Mouse (Mus musculus) erythroid progenitor cell, adult 5-6 weeks (primary cell): Measurements from ENCODE around the gene Gng2. TPM values are rescaled to one million over a fixed set of nuclear protein-coding genes. Genes with fewer than 3 reads are reported as not detected.

Experiments used
- ATAC-seq: replicated peaks from 2 replicates; pipeline ENCODE4 v1.8.0; 2016; ENCODE audit warnings: moderate number of reproducible peaks, mild to moderate bottlenecking, moderate TSS enrichment, inconsistent platforms; ENCODE audit not compliant: poor library complexity, low FRiP score, severe bottlenecking
- total RNA-seq, 2 experiments: library from RNA; stranded (forward) in 1 of 2; stranded (reverse) in 1 of 2; fragments of 150-400 nt in 1 of 2; fragments of 186-747, 209-891 nt in 1 of 2; gene quantifications; 2 replicates each; pipeline versions ENCODE4 v1.2.3 to v1.2.4; 2015 to 2017; ENCODE audit warnings: low replicate concordance in 2 of 2

The Gng2 gene
- total RNA-seq (2015; ENCODE audit: low replicate concordance) = 18.4 and 21.4 TPM in 2 replicates
- total RNA-seq (2017; ENCODE audit: low replicate concordance) = 4.6 and 6.6 TPM in 2 replicates

DNA sequence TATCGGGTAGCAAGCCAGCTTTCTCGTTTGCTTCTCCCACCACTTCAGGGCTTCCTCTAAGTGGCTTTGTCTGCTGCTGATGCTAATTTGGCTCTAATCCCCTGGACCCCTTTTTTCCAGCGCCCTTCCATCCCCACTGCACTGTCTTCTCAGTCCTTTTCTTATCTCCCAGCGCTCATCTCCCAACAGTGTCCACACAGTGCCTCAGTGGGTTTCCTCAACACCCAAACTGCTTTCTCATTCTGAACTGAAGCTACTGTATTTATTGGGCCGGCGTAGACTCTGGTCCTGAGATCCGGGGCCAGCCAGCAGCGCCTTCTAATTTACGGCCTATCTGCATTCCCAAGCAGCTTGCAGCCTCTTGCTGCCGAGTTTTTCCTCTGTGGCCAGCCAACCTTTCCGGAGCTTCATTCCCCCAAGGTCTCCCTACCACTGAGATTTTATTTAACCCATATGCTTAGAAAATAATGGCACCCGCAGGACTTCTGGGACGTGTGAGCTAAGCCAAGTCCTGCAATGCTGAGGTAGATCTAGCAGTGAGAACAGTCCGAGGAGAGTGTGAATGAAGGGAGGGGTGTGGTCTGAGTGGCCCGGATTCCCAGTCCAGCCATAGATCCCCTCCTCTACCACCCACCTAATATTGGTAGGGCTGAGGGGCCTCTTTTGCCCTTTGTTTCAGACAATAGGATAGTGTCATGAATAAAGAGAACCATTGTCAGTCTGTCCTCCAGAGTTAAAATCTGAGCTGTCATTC is at the start of gene Gng2:
Gng2 (minus strand) TSS at position 357 of the 754 bp plus-strand sequence.
- ATAC-seq = no peak

DNA sequence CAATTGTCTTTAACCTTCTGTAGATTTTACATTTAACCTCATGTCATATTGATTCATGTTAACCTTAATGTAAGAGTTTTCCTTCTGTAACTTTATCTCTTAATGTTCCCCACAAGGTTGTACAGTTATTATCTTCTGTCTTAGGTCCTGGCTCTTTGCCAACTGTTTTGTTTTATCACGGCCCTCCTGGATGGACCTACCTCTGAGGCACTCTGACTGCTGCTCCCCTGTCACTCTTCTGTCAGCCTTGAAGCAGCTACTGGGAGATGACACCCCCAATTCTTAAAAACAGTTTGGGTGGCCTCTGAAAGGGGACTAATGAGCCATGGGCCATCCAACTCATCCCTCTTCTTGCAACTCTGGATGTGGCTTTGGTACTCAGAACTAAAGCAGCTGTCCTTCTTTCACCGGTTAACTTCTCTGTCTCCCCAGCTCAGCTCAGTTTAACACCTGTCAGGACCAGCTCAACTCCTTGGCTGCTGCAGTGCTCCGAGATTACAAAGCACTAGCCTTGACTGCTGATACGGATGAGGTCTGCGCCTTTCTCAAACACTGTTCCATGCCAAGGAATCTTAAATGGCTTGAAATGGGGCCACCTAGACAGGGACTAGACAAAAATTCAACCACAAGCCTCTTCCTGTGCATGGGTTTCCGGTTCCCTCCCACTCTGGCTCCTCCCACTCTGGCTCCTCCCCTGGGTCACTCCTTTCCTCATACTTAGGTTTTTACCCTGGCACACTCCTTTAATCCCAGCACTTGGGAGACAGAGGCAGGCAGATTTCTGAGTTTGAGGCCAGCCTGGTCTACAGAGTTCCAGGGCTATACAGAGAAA is 47.7 kb upstream of the Gng2 start:
- ATAC-seq = peak; percentile 61; the same call in 1 of the 2 replicates

- no peak for ATAC-seq
Observed at GRCm38 (mm10) chr14:20023939-20024338, 46.5 kb upstream of the Gng2 start.

GRCm38 (mm10) chr14:20019486-20019885 is 42.1 kb upstream of the Gng2 start:
- no peak for ATAC-seq

DNA sequence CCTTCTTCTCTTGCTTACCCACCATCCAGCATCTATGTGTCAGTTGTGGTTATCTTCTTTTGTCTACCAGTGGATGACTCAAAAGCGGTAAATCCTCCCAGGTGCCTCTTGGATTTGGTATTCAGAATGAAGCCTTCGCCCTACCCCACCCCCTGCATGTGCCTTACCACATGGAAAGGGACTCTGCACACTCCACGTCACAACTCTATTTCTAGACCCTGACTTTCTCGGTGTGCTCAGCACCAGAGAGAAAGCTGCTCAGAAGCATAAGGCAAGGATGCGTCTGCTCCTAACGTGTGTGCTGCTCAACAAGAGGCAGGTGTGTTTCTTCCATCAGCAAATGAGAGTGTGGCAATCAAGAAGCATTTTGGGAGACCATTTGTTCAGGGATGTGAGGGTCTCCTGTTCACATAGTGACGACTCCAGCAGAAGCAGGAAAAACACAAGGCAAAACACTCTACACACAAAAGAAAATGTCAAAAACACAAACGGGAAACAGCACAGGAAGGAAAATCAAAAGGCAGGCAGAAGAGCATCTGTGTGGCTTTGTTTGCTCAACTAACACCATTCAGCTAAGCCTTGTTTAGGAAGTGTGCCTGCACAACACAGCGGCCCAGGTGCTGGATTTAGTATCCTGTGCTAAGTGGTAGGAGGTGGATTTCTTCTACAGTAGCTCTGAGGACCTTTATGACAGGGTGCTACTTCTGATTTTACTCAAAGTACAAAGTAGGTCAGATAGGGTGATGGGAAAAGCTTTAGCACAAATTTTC is 35.3 kb upstream of the Gng2 start:
- ATAC-seq = no peak

DNA sequence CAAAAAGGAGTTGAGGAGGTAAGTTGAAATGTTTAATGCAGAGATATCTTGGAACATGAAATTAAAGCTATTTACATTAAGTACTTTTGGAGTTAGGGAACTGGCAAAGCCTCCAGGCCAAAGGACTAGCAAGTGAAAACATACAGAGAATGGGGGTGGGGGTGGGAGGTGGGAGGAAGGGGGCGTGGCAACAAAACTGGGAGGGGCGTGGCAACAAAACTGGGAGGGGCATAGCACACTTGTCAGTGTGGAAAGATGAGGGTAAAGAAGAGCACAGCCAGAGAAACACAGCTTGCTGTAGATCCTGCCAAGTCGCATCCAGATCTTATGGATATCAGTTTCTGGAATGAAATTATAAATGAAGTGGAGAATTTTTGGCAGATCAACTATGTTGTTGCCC is 30.0 kb upstream of the Gng2 start:
- ATAC-seq = no peak

- no peak for ATAC-seq
Observed at GRCm38 (mm10) chr14:20004777-20005289, 27.4 kb upstream of the Gng2 start.

DNA sequence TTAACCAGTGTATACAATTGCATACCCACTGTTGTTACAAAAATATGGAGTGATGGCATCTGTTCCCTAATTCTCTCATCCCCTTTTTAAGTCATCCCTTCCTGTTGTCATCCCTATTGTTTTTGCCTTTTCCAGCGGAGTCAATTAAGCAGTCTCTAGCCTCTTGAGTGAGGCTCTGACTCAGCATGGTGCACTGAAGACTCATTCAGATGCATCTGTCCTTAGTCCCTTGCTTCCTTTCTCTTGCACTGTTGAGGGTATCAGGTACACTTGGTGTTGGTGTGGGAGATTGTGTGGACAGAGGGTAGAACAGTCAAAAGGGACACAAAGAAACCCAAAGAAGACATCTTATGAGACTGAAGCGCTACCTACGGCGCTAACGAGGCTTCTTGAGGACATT is 19.4 kb upstream of the Gng2 start:
- no peak for ATAC-seq

GRCm38 (mm10) chr14:19995943-19996342 is 18.5 kb upstream of the Gng2 start:
- no peak for ATAC-seq

DNA sequence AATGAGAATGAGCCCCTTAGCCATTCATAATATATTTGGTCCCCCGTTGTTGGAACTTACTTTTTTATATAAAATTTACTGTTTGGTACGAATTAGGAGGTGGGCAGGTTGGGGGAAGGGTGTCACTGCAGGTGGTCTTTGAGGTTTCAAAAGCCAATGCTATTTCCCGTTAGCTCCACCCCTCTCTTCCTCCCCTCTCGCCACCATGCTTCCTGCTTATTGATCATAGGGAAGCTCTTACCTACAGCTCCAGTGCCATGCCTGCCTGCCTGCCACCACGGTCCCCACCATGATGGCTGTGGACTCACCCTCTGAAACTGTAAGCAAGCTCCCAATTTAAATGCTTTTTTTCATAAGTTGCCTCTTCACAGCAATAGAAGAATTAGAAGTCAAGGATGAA is 16.6 kb upstream of the Gng2 start:
- no peak for ATAC-seq

GRCm38 (mm10) chr14:19993570-19993883 is 16.1 kb upstream of the Gng2 start:
- no peak for ATAC-seq

DNA sequence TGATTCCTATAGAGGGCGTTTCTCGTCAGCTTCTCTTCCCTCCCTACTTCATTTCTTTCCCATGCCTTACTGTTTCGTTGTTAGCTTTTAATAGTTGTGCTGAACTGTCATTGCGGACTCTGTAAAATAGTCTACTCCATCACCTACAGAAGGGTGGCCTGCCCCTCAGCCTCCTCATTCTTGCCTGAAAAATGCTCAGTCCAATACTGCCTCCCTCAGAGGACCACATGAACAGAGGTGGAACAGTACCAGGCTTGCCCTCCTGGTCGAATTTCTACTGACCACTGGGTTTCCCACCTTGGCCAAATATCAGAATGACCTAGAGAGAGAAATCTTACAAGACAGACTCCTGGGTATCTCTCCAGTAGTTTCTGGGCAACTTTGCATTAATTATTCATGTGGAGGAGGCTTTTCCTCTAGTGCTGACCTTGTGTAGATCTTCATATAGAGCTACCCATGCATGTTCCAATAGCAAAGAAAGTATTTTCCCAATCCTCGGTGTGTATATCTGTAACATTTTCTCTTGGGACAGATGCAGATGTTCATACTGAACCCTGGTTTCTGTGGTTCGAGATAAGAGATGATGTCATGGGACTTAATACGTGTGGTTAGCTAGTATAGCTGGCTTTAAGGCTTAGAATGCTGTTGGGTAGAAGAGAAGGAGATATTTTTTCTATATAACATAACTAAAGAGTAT is 15.6 kb upstream of the Gng2 start:
- no peak for ATAC-seq

- no peak for ATAC-seq
Observed at GRCm38 (mm10) chr14:19991861-19992260, 14.4 kb upstream of the Gng2 start.

GRCm38 (mm10) chr14:19990436-19990993 is 13.1 kb upstream of the Gng2 start:
- ATAC-seq = no peak

GRCm38 (mm10) chr14:19988410-19988809 is 11.0 kb upstream of the Gng2 start:
- ATAC-seq = no peak

DNA sequence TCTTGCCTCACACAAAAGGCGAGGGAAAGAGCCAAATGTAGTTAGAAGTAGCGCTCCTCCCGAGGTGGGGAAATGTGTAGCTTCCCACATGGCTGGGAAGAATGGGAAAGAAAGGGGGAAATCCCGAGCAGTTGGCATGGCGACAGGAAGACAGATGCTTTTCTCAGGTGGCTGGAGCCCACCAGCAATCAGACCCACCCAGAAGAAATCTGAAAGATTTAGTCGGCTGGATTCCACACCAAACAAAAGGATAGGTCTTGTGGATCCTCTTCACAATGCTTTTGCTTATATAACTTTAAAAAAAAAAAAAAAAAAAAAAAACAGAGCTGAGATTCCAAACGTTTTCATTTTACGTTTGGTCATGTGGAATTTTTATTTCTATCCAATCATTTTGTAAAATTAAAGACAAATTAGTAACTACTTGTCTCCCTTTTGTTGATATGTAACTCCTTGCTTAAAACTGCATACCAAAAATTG is 10.0 kb upstream of the Gng2 start:
- no peak for ATAC-seq

- no peak for ATAC-seq
Observed at GRCm38 (mm10) chr14:19986614-19987357, 9.4 kb upstream of the Gng2 start.

DNA sequence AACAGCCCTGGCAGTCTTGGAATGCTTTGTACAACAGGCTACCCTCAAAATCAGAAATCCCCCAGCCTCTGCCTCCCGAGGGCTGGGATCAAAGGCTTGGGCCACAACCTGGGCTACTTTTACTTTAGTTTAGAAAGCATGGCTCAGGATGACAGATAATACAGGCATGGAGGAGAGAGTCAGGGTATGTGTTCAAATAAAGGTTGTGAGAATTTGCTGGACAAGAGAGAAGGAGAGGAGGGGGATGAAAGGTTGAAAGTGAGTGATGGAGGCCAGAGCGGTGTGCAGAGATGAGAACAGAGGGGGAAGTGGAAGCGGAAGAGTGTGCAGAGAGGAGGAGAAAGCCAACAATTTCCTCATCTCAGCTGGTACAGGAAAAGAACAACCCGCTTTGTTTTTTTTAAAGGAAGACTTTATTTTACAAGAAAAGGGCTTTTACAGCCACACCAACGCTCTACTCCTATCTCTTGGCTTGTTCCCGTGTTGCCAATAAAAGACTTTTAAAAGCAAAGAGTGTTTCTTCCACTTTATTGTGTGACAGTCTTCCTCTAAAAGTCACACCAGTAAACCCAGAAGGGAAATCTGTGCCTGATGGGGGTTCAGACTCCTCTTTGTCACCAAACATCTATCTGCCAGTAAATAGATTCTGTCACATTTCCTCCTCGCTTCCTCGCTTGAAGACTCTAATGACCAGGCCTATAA is 8.6 kb upstream of the Gng2 start:
- ATAC-seq = no peak
